Mouse (Mus musculus) limb, embryonic 15.5 days (tissue): ENCODE data around the gene Agbl5. TPM values are rescaled to one million over a fixed set of nuclear protein-coding genes. Genes with fewer than 3 reads are reported as not detected.
A peak's percentile ranks its signal among the peaks of the same experiment; 100 is the strongest.

Experiments used
- ATAC-seq: fragments of 200-750 bp; cut with Nextera tagmentation; 2 replicates; pipeline ENCODE4 v1.8.0; 2017; ENCODE audit warnings: low read depth, moderate TSS enrichment; ENCODE audit not compliant: insufficient number of reproducible peaks, low FRiP score, low TSS enrichment
- H3K27ac ChIP-seq: fragments of 300-500 bp; sonication (generic); 2 replicates; pipeline ENCODE4 v1.5.1; 2015; ENCODE audit warnings: moderate library complexity, mild to moderate bottlenecking, inconsistent platforms
- H3K27me3 ChIP-seq: fragments of 300-500 bp; sonication (generic); 2 replicates; pipeline ENCODE4 v1.6.1; 2015; ENCODE audit warnings: inconsistent platforms
- H3K36me3 ChIP-seq: fragments of 300-500 bp; sonication (generic); 2 replicates; pipeline ENCODE4 v1.6.1; 2015; ENCODE audit warnings: inconsistent platforms
- H3K4me1 ChIP-seq: fragments of 300-500 bp; sonication (generic); 2 replicates; pipeline ENCODE4 v1.6.1; 2015; ENCODE audit warnings: inconsistent platforms
- H3K4me2 ChIP-seq: fragments of 300-500 bp; sonication (generic); 2 replicates; pipeline ENCODE4 v1.6.1; 2015; ENCODE audit warnings: mild to moderate bottlenecking, inconsistent platforms
- H3K4me3 ChIP-seq: fragments of 300-500 bp; sonication (generic); 2 replicates; pipeline ENCODE4 v1.5.1; 2015; ENCODE audit warnings: mild to moderate bottlenecking, inconsistent platforms
- H3K9ac ChIP-seq: fragments of 300-500 bp; sonication (generic); 2 replicates; pipeline ENCODE4 v1.6.1; 2015; ENCODE audit warnings: inconsistent platforms
- H3K9me3 ChIP-seq: fragments of 300-500 bp; sonication (generic); 2 replicates; pipeline ENCODE4 v1.6.1; 2016; ENCODE audit warnings: inconsistent platforms
- WGBS: fragments of 180-500 bp; shearing (Covaris S2); methylation state at CpG from one replicate; pipeline ENCODE4 v1.1.7; 2015; 5-methylcytosine and 5-hydroxymethylcytosine counted together
- polyA plus RNA-seq: library from polyadenylated mRNA; unstranded; fragments of >200 nt; fragmentation: Nextera tagmentation; extraction: Ambion mirVana; gene quantifications from 2 replicates; pipeline ENCODE4 v1.2.1, GENCODE M21; 2015

Agbl5 gene
- polyA plus RNA-seq, 1 experiment from 2014 or later, result 21.9 TPM

DNA sequence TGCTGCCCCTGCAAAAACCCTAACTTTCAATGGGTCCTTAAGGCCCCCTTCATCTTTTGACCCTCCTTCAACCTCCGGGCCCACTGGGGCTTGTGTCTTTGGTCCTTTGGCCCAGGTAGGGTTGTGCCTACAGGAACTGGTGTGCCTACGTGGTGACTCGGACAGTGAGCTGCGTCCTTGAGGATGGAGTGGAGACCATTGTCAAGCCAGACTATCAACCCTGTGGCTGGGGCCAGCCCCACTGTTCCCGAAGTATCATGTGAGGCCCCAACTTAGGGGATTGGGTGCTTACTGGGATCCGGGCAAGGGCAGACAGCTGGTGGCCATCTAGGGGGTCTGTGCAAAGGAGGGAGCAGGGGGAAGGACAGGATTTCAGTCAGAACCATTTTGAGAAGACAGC lies 26.4 kb downstream of the Agbl5 start:
- no peaks in the 10 kb centered on the region for H3K27me3 ChIP-seq
- H3K27ac ChIP-seq, result peak overlapping the region; percentile 98
- no peak for ATAC-seq
- peak overlapping the region; percentile 53 for H3K4me3 ChIP-seq
- peaks cover 31% of the 10 kb centered on the region for H3K36me3 ChIP-seq
- peaks cover 86% of the 10 kb centered on the region for H3K4me1 ChIP-seq
- peak overlapping the region; percentile 89 for H3K4me2 ChIP-seq
- H3K9ac ChIP-seq, result peak overlapping the region; percentile 64
- H3K9me3 ChIP-seq, result no peaks in the 10 kb centered on the region
- WGBS, result 29% methylated on average over 6 of the region's 6 CpGs

DNA sequence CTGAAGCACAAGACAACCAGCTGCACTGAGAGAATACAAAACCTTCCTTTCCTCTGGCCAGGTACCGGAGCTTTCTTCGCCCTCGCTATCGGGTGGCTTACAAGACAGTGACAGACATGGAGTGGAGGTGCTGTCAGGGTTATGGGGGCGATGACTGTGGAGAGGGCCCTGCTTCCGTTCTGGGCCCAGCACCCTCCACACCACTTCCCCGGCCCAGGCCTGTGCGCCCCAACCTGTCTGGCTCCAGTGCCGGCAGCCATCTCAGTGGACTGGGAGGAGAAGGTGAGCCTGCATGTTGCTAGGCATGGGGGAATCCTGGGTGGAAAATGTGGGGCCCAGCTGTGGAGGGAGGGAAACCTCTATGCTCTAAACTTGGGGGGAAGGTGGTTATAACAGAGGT lies 27.0 kb downstream of the Agbl5 start:
- Histone ChIP-seq H3K9ac (peak overlapping the region; percentile 64), H3K27me3 (no peaks in the 10 kb centered on the region), H3K4me2 (peak overlapping the region; percentile 89), H3K27ac (peak overlapping the region; percentile 98), H3K4me3 (peak overlapping the region; percentile 53), H3K9me3 (no peaks in the 10 kb centered on the region), H3K4me1 (peaks cover 90% of the 10 kb centered on the region), H3K36me3 (peaks cover 37% of the 10 kb centered on the region)
- no peak for ATAC-seq
- 34% methylated on average over 9 of the region's 9 CpGs for WGBS

DNA sequence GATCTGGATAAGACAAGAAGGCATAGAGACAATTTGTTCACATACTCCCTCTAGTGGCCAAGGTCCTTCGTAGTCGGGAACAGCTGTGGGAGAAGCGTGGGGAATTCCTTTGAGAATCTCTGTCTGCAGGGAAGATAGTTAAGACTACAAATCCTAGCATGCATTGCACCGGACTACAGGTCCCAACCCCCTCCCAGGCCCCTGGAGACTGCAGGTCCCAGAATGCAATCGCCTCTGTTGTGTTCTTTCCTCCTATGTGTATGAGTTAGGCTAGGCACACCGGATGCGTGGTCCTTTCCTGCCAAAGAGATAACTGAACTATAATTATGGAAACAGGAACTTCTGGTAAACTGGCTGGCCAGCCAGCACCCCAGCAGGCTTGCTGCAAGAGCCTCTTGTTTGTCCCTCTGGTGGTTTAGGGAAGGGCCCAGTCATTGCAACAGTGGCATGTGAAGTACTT lies 27.5 kb downstream of the Agbl5 start:
- ATAC-seq, result peak; percentile 23; the same call in 1 of the 2 replicates
- Histone ChIP-seq H3K27ac (peak overlapping the region; percentile 98), H3K4me3 (peak overlapping the region; percentile 53), H3K9me3 (no peaks in the 10 kb centered on the region), H3K9ac (no peak overlapping the region), H3K27me3 (no peaks in the 10 kb centered on the region), H3K4me1 (peaks cover 90% of the 10 kb centered on the region), H3K36me3 (peaks cover 43% of the 10 kb centered on the region), H3K4me2 (peak overlapping the region; percentile 89)
- WGBS, result 7% methylated on average over 7 of the region's 7 CpGs

DNA sequence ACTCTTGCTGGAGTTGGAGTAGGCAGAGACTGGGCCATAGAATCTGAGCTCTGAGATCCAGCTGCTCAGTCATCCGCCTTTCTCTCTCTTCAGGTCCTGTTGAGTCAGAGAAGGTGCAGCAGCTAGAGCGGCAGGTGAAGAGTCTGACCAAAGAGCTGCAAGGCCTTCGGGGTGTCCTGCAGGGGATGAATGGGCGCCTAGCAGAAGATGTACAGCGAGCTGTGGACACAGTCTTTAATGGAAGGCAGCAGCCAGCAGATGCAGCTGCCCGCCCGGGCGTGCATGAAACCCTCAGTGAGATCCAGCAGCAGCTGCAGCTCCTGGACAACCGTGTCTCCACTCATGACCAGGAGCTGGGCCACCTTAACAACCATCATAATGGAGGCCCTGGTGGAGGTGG lies 28.3 kb downstream of the Agbl5 start:
- Histone ChIP-seq H3K4me1 (peaks cover 91% of the 10 kb centered on the region), H3K9ac (no peak overlapping the region), H3K27ac (peak overlapping the region; percentile 40), H3K4me2 (no peak overlapping the region), H3K27me3 (no peaks in the 10 kb centered on the region), H3K9me3 (no peaks in the 10 kb centered on the region), H3K36me3 (peaks cover 44% of the 10 kb centered on the region), H3K4me3 (no peak overlapping the region)
- ATAC-seq, result no peak
- 90% methylated on average over 9 of the region's 9 CpGs for whole genome bisulfite sequencing

DNA sequence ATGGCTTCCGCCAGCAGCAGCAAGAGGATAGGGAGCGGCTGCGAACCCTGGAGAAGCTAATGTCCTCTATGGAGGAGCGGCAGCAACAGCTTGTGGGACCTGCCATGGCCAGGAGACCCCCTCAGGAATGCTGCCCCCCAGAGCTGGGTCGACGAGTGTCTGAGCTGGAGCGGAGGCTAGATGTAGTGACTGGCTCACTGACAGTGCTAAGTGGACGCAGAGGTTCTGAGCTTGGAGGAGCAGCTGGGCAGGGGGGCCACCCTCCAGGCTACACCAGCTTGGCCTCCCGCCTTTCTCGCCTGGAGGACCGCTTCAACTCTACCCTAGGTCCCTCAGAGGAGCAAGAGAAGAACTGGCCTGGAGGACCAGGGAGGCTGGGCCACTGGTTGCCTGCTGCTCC lies 28.9 kb downstream of the Agbl5 start:
- Histone ChIP-seq H3K36me3 (peaks cover 44% of the 10 kb centered on the region), H3K9me3 (no peaks in the 10 kb centered on the region), H3K27ac (peak overlapping the region; percentile 40), H3K4me1 (peaks cover 91% of the 10 kb centered on the region), H3K4me2 (no peak overlapping the region), H3K9ac (no peak overlapping the region), H3K4me3 (no peak overlapping the region), H3K27me3 (no peaks in the 10 kb centered on the region)
- ATAC-seq, result no peak
- whole genome bisulfite sequencing, result 88% methylated on average over 11 of the region's 11 CpGs

DNA sequence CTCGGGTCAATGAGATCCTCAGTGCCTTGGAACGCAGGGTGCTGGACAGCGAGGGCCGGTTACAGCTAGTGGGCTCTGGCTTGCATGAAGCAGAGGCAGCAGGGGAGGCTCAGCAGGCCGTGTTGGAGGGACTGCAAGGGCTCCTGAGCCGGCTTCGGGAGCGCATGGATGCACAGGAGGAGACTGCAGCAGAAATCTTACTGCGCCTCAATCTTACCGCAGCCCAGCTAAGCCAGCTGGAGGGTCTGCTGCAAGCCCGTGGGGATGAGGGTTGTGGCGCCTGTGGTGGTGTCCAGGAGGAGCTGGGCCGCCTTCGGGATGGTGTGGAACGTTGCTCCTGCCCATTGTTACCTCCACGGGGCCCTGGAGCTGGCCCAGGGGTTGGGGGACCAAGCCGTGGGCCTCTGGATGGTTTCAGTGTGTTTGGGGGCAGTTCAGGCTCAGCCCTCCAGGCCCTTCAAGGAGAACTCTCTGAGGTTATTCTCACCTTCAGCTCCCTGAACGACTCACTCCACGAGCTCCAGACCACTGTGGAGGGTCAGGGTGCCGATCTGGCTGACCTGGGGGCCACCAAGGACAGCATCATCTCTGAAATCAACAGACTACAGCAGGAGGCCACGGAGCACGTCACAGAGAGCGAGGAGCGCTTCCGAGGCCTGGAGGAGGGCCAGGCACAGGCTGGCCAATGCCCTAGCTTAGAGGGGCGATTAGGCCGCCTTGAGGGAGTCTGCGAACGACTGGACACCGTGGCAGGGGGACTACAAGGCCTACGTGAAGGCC lies 29.6 kb downstream of the Agbl5 start:
- ATAC-seq, result no peak
- H3K9me3 ChIP-seq, result no peaks in the 10 kb centered on the region
- H3K4me2 ChIP-seq, result no peak overlapping the region
- H3K27ac ChIP-seq, result peak overlapping the region; percentile 54; the same call in 1 of the 2 replicates
- H3K9ac ChIP-seq, result no peak overlapping the region
- peaks cover 91% of the 10 kb centered on the region for H3K4me1 ChIP-seq
- 87% methylated on average over 31 of the region's 31 CpGs for WGBS
- H3K4me3 ChIP-seq, result no peak overlapping the region
- H3K27me3 ChIP-seq, result no peaks in the 10 kb centered on the region
- peaks cover 44% of the 10 kb centered on the region for H3K36me3 ChIP-seq

DNA sequence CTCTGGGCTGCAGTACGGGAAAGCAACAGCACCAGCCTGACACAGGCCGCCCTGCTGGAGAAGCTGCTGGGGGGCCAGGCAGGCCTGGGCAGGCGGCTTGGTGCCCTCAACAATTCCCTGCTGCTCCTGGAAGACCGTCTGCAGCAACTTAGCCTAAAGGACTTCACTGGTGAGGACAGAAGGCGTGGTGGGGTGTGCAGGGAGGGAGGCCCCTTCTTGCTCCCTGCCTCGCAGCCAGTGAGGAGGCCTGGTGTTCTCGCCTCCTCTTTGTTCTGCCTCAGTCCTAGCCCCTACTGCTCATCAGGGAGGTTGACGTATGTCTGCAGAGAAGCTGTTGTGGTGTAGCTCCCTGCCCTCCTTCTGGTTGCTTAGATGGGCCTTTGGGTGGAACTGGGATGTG lies 30.2 kb downstream of the Agbl5 start:
- Histone ChIP-seq H3K9ac (no peak overlapping the region), H3K27ac (0 out of 2 replicates have a peak overlapping the region, but pooled peaks have one; percentile 54), H3K4me2 (no peak overlapping the region), H3K36me3 (peaks cover 44% of the 10 kb centered on the region), H3K4me3 (no peak overlapping the region), H3K4me1 (peaks cover 86% of the 10 kb centered on the region), H3K9me3 (no peaks in the 10 kb centered on the region), H3K27me3 (no peaks in the 10 kb centered on the region)
- 71% methylated on average over 8 of the region's 8 CpGs for WGBS
- no peak for ATAC-seq

DNA sequence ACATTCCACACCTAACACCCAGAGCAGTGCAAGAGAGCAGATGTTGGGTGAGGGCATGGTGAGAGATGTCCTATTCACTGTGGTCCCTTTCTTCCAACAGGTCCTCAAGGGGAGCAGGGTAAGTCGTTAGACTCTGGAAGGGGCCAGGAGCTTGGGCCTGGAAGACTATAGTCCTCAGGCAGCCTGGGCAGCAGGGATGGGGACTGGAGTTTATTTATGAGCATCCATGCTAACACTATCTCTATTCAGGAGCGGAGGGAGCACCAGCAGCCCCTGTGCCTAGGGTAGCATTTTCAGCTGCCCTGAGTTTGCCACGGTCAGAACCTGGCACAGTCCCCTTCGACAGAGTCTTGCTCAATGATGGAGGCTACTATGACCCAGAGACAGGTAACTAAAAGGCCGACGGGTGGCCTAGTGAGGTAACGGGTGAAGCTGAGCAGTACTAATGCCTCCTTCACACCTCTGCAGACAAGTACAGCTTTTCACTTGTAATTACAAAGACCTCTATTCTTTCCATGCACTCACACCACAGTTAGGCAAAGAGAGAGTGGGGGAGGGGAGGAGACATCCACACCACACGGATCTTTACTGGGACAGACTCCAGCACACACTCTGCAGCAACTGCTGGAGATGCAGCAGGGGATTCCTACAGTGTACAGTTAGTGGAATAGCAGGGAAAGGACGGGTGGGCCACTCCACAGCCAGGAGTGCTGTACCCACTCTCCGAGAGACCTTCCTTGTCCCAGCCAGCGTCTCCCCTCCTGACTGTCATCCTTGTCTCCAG lies 31.5 kb downstream of the Agbl5 start:
- H3K27ac ChIP-seq, result peak overlapping the region; percentile 67
- 0 out of 2 replicates have a peak, but pooled peaks have one; percentile 20 for ATAC-seq
- H3K36me3 ChIP-seq, result peaks cover 44% of the 10 kb centered on the region
- H3K27me3 ChIP-seq, result no peaks in the 10 kb centered on the region
- no peak overlapping the region for H3K9ac ChIP-seq
- WGBS, result 64% methylated on average over 11 of the region's 11 CpGs
- H3K4me1 ChIP-seq, result peaks cover 76% of the 10 kb centered on the region
- H3K4me3 ChIP-seq, result no peak overlapping the region
- no peak overlapping the region for H3K4me2 ChIP-seq
- H3K9me3 ChIP-seq, result no peaks in the 10 kb centered on the region

DNA sequence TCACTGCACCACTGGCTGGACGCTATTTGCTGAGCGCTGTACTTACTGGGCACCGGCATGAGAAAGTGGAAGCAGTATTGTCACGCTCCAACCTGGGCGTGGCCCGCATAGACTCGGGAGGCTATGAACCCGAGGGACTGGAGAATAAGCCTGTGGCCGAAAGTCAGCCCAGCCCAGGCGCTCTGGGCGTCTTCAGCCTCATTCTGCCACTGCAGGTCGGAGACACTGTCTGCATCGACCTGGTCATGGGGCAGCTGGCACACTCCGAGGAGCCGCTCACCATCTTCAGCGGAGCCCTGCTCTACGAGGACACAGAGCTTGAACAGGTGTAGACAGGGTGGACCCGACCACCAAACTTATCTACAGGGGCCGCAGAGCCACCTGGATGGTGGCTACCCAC lies 32.1 kb downstream of the Agbl5 start:
- no peak overlapping the region for H3K4me3 ChIP-seq
- peaks cover 46% of the 10 kb centered on the region for H3K36me3 ChIP-seq
- peak overlapping the region; percentile 67; the same call in 1 of the 2 replicates for H3K27ac ChIP-seq
- no peak overlapping the region for H3K4me2 ChIP-seq
- H3K9me3 ChIP-seq, result no peaks in the 10 kb centered on the region
- WGBS, result 69% methylated on average over 19 of the region's 19 CpGs
- no peak for ATAC-seq
- no peak overlapping the region for H3K9ac ChIP-seq
- peaks cover 70% of the 10 kb centered on the region for H3K4me1 ChIP-seq
- H3K27me3 ChIP-seq, result no peaks in the 10 kb centered on the region

DNA sequence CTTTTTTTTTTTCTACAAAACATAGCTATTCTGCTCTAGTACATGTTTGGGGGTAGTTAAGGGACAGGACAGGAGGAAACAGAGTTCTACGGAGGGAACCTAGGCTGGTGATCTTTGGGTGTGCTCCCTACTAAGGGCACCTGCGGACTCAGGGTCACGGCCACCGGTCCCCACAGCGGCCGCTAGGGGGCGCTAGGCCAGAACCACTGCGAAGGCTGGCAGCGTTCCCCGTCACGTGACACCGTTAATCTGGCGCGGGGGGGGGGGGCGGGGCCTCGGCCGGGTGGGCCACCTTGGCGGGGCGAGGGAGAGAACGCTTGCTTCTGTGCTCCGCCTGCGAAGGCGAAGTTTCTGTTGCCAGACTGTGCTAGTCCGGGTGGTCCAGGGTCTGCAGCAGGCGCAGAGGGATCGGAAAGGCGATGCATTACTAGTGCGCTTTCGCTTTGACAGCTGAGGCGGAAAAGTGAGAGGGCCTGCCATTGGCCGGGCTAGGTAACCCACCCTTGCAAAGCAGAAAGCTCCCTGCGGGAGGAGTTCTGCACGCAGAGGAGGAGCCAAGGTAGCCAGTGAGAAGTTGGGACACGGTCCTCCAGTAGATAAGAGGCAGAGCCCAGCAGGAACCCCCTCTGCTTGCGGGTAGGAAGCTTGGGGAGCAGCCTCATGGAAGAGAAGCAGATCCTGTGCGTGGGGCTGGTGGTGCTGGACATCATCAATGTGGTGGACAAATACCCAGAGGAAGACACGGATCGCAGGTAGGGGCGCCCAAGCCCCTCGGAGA lies 33.0 kb downstream of the Agbl5 start, which contains the start of gene Khk:
TSS of gene Khk (plus strand) at position 176 of the 778 bp plus-strand sequence.
- WGBS, result under 1% methylated on average over 38 of the region's 40 CpGs
- Histone ChIP-seq H3K4me1 (peaks cover 65% of the 10 kb centered on the region), H3K9me3 (no peaks in the 10 kb centered on the region)

DNA sequence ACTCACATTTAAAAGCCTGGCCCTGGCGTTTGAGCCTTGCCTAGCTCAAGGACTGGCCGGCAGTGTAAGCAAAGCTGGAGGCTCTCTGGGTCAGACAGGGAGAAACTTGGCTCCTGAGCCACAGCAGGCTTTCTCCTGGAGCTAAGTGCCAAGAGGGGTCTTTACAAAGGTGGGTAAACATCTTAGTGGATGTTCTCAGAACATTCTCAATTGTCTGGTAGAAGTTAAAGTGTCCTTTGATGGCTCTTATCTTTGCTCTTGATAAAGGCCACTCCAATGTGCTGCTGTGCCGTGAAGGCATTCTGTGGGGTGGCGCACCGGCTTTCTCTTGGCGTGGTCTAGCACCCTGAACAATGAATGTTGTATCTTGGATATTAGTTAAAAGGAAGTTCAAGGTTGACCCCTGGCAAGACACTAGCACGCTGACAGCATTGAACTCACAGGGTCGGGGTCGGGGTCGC lies 34.1 kb downstream of the Agbl5 start:
- Histone ChIP-seq H3K4me1 (peaks cover 54% of the 10 kb centered on the region), H3K9ac (no peak overlapping the region), H3K27me3 (no peaks in the 10 kb centered on the region)

More for the DNA sequence above, 33.0 kb downstream of the Agbl5 start, which contains the start of gene Khk:
- Histone ChIP-seq H3K27ac (peak within 1 kb of the TSS; percentile 92), H3K9ac (peak within 1 kb of the TSS; percentile 42), H3K4me3 (peak within 1 kb of the TSS; percentile 49), H3K36me3 (peaks cover 46% of the 10 kb centered on the region), H3K4me2 (peak within 1 kb of the TSS; percentile 76), H3K27me3 (no peaks in the 10 kb centered on the region)
- ATAC-seq, result peak; percentile 83

More for the DNA sequence above, 34.1 kb downstream of the Agbl5 start:
- H3K9me3 ChIP-seq, result no peaks in the 10 kb centered on the region
- no peak for ATAC-seq
- H3K4me3 ChIP-seq, result peak overlapping the region; percentile 49; the same call in 1 of the 2 replicates
- WGBS, result 69% methylated on average over 10 of the region's 10 CpGs
- H3K4me2 ChIP-seq, result peak overlapping the region; percentile 76
- peaks cover 38% of the 10 kb centered on the region for H3K36me3 ChIP-seq
- H3K27ac ChIP-seq, result peak overlapping the region; percentile 92
